Mouse (Mus musculus) frontal cortex, postnatal 10 days (tissue): ENCODE measurements around the gene Slc25a39.
"Not testable (repeated sequence)": the region's sequence is repeated elsewhere in the genome, so short reads cannot be mapped to it uniquely, and the experiment has no call there.

Experiments
- DNase-seq, 2 experiments: peaks; one replicate each; pipeline ENCODE4 v3.0.0; 2022; ENCODE audit warnings: low spot score in 2 of 2, mixed read lengths in 1 of 2

Gene Slc25a39

GRCm38 (mm10) chr11:102411704-102412103 lies 4.0 kb upstream of the Slc25a39 start:
- DNase-seq = peak in 1 of 2 experiments; percentile 83

GRCm38 (mm10) chr11:102411061-102411460 lies 3.3 kb upstream of the Slc25a39 start:
- no peak for DNase-seq

DNA sequence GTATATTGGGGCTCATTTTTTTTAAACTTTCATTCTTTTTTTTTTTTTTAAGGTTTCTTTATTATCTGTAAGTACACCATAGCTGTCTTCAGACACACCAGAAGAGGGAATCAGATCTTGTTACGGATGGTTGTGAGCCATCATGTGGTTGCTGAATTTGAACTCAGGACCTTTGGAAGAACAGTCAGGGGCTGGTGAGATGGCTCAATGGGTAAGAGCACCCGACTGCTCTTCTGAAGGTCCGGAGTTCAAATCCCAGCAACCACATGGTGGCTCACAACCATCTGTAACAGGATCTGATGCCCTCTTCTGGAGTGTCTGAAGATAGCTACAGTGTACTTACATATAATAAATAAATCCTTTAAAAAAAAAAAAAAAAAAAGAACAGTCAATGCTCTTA lies 2.6 kb upstream of the Slc25a39 start:
- not testable (repeated sequence) for DNase-seq

- no peak for DNase-seq
Observed at GRCm38 (mm10) chr11:102409795-102410330, 2.1 kb upstream of the Slc25a39 start.

GRCm38 (mm10) chr11:102408888-102409794 lies 1.4 kb upstream of the Slc25a39 start:
- DNase-seq = no peak

GRCm38 (mm10) chr11:102408344-102408876 lies 664 bp upstream of the Slc25a39 start:
- peak; percentile 95 to 96 for DNase-seq

DNA sequence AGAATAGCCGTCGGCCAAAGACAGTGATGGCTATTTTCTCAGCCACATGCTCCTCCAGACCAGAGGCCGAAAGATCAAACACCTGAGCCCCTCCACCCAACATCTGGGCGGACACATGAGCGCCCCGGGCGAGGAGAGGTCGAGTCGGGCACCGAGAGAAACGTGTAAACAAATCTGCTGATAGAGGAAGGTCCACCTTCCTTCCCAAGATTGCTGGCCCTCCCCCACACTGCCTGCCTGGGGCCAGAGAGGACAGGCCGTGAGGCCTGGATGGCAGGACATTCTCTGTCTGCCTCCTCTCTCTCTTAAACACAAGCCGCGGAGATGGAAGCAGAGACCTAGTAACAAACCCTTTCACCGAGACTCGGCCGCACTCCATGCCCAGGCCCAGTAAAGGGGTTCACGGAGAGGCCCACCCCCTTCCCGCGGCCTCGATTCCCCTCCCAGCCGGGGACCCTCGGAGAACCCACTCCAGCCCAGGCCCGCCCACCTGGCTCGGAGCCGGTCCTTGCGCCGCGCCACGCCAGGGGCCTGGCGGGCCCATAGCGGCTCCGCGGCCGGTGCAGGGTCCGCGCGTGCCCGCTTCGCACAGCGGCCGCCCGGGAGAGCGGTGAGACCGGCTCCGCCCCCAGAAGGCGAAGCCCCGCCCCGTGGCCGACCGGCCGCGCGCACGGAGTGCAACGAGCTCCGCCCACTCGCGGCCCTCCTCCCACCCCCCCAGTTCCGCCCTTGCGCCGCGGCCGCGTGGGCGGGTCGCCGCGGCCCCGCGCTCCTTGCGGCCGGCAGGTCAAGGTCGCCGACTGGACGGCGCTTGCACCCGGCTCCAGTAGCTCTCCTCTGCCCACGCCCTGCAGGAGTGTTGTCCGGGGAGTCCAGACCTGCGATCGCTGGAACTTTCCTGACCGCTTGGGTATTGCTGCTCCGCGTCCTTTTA lies 579 bp downstream of the Slc25a39 start:
- peak; percentile 83 to 89 for DNase-seq

GRCm38 (mm10) chr11:102406401-102406800 lies 1.3 kb downstream of the Slc25a39 start:
- no peak for DNase-seq

- no peak for DNase-seq
Observed at GRCm38 (mm10) chr11:102405544-102406285, 2.0 kb downstream of the Slc25a39 start.

GRCm38 (mm10) chr11:102404161-102405010 lies 3.4 kb downstream of the Slc25a39 start:
- DNase-seq = no peak

- DNase-seq = no peak
Observed at GRCm38 (mm10) chr11:102403657-102404056, 4.1 kb downstream of the Slc25a39 start.

DNA sequence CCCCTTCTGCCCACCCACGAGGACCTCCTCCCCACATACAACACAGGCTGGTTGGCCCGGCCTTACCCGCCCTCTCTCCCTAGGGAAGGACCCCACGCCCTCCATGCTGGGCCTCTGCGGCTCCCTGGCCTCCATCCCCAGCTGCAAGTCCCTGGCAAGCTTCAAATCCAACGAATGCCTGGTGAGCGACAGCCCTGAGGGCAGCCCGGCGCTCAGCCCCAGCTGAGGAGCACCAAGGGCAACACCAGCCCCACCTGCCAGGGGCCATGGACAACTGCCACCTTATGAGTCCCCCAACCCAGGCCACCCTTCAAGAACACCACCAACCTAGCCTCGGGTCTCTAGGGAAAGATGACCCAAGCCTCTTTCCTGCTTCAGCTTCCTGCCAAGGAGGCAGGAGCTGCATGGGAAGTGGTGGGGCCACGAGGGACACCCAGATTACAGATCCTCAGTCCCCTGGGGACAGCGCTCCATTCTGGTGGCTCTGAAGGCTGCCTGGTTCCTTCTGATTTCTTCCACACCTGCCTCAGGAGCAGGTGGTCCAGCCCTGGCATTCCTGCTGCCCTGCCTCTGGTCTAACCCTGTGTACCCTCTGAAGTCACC lies 5.7 kb downstream of the Slc25a39 start:
- DNase-seq = no peak

DNA sequence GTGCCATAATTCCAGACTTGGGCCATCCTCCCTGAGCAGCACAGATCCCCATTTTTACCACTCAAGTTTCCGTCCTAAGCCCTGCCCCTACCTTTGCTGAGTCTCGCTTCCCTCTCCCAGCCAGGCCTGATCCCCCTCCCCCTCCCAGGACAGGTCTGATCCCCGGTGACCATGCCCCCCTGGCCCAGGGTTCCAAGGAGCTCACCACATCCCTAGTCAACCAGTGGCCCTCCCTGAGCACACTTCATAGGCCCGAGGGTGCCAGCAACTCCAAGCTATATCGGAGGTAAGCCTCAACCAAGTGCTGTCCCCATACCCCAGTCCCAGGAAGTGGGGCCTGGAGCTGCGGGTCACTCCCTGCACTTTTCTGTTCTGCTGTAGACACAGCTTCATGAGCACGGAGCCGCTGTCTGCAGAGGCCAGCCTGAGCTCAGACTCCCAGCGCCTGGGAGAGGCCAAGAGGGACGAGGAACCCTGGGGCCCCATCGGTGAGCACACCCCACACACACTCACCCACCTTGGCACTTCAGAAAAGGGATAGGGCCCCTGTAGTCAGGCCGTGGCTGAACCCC lies 7.1 kb downstream of the Slc25a39 start:
- DNase-seq = no peak

- peak in 1 of 2 experiments; percentile 30 for DNase-seq
Observed at GRCm38 (mm10) chr11:102399610-102400072, 8.1 kb downstream of the Slc25a39 start.

GRCm38 (mm10) chr11:102399107-102399506 lies 8.6 kb downstream of the Slc25a39 start:
- DNase-seq = no peak

GRCm38 (mm10) chr11:102398007-102398825 lies 9.5 kb downstream of the Slc25a39 start:
- no peak for DNase-seq

GRCm38 (mm10) chr11:102396671-102397141 lies 11.0 kb downstream of the Slc25a39 start:
- DNase-seq = no peak

DNA sequence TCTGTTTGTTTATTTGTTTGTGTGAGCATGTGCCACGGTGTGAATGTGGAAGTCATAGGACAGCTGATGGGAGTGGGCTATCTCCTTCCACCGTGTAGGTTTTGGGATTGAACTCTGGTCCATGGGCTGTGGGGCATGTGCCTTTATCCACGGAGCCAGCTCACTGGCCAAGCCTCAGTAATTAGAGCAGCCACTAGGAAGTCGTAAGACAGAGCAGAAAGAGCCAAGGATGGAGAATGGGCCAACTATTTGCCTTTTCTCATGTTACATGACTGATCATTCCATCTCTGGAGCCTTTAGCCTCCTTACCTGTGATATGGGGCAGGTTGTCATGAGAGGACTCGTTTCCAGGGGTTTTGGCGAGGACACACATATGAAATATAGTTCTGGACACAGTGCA lies 11.5 kb downstream of the Slc25a39 start:
- DNase-seq = no peak
